Mouse (Mus musculus) erythroblast, embryonic 14.5 days (primary cell): ENCODE data around the gene Gpr3.

Source experiments
- GATA1 ChIP-seq: IDR thresholded peaks from 2 replicates; pipeline ENCODE4 v1.6.1; 2012; ENCODE audit warnings: low read length, inconsistent platforms, mixed read lengths
- TAL1 ChIP-seq: IDR thresholded peaks from 3 replicates; pipeline ENCODE4 v1.6.1; 2012; ENCODE audit warnings: low read length, inconsistent platforms, mixed read lengths

DNA sequence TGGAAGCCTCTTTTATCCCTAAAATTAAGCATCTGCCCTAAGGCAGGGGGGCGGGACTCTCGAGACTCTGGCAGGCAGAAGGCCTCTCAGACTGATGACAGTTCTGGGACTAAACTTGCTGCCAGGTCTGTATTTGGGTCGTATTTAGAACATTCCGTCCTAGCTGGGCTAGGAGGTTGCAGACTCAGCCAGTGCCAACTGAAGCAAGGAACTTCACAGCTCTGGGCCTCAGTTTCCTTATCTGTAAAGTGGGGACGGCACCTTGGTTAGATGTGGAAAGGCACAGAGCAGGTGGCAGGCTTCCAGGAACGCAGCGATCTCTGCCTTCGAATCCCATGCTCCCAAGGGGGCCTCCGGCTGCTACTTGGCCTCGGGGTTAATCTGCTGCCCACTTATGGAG is 13.7 kb upstream of the Gpr3 start:
- TF ChIP-seq GATA1 (no peak), TAL1 (no peak)
